In genomic region chr9:72881026-72881768, GRCm38 (mm10) we compare ENCODE assay signal across 9 mouse cellular contexts. TPM values are rescaled to one million over a fixed set of nuclear protein-coding genes. Genes with fewer than 3 reads are reported as not detected.
DNase-seq lines count a peak whose midpoint lies in the region; ATAC-seq and TF ChIP-seq lines count a peak whose summit lies in the region.
"Had no signal": no experiment of that assay in that cellular context is flagged by ENCODE, and none has a peak within 500 bp of the region (broad histone marks: within the 10 kb centered on the region; RNA-seq: fewer than 3 reads in every experiment).

No protein-coding gene starts in this region.

- TF ChIP-seq CTCF in lung, adult 2 months (IDR thresholded peaks at IDR 0.05; ENCODE audit: insufficient read depth, low read length): no peak

- H3K4me3 ChIP-seq in forebrain, embryonic 11.5 days (ENCODE audit: low read depth, low read length): no peak overlapping the region
- H3K4me3 ChIP-seq in forebrain, embryonic 16.5 days (replicated peaks; ENCODE audit: low read length): no peak overlapping the region
- H3K4me3 ChIP-seq in intestine, embryonic 16.5 days (ENCODE audit: low read length): no peak overlapping the region
- no peak overlapping the region for H3K4me3 ChIP-seq in lung, adult 2 months (replicated peaks; ENCODE audit: extremely low read depth, low read depth, low read length)
- H3K4me3 ChIP-seq: myocyte had no signal

- peak overlapping the region; percentile 32; the same call in 1 of the 2 replicates for H3K9ac ChIP-seq in forebrain, embryonic 11.5 days (ENCODE audit: low read length)
- no peak overlapping the region; the same call in 1 of the 2 replicates for H3K9ac ChIP-seq in forebrain, embryonic 16.5 days (replicated peaks; ENCODE audit: low read depth, low read length)
- no peak overlapping the region for H3K9ac ChIP-seq in intestine, embryonic 16.5 days (ENCODE audit: low read depth, low read length)

- peaks cover 21% of the 10 kb centered on the region for H3K4me1 ChIP-seq in forebrain, embryonic 11.5 days (replicated peaks; ENCODE audit: control insufficient read depth, insufficient read depth, low read length)
- H3K4me1 ChIP-seq in forebrain, embryonic 16.5 days (replicated peaks; ENCODE audit: control insufficient read depth, insufficient read depth, low read length): peaks cover 7% of the 10 kb centered on the region
- H3K4me1 ChIP-seq in intestine, embryonic 16.5 days (ENCODE audit: control insufficient read depth, insufficient read depth, low read length): peaks cover 21% of the 10 kb centered on the region
- peaks cover 7% of the 10 kb centered on the region; the same call in 1 of the 2 replicates for H3K4me1 ChIP-seq in lung, adult 2 months (ENCODE audit: control insufficient read depth, insufficient read depth, low read length)

- H3K27ac ChIP-seq in forebrain, embryonic 11.5 days (ENCODE audit: low read depth, low read length): peak overlapping the region; percentile 71
- H3K27ac ChIP-seq in forebrain, embryonic 16.5 days (ENCODE audit: low read length): no peak overlapping the region; the same call in 1 of the 2 replicates
- 0 out of 2 replicates have a peak overlapping the region, but pooled peaks have one; percentile 14 for H3K27ac ChIP-seq in intestine, embryonic 16.5 days (ENCODE audit: low read length)

- no peak for ATAC-seq in forebrain, embryonic 11.5 days (replicated peaks; ENCODE audit: low FRiP score)
- ATAC-seq in forebrain, embryonic 16.5 days: no peak
- 0 out of 2 replicates have a peak, but pooled peaks have one; percentile 41 for ATAC-seq in intestine, embryonic 16.5 days

- DNase-seq in forebrain, embryonic 11.5 days (ENCODE audit: low spot score): peak; percentile 52
- peak; percentile 37 for DNase-seq in adrenal gland, adult 8-10 months
- DNase-seq in gastrocnemius, postnatal 25 days: peak; percentile 20
- peak; percentile 13 for DNase-seq in lung, adult 2 months
- peak; percentile 64 for DNase-seq in telencephalon, adult 2 months (ENCODE audit: low read depth, low spot score)
- no peak for DNase-seq in spleen, postnatal 10 days (ENCODE audit: low spot score in 2 of 2)

- 12% methylated on average over 15 of the region's 15 CpGs for WGBS in forebrain, embryonic 11.5 days
- WGBS in forebrain, embryonic 16.5 days: 20% methylated on average over 15 of the region's 15 CpGs
- WGBS in intestine, embryonic 16.5 days: 26% methylated on average over 15 of the region's 15 CpGs
- 13% methylated on average over 15 of the region's 15 CpGs for WGBS in lung, adult 2 months

- H3K9me3 ChIP-seq in forebrain, embryonic 11.5 days (ENCODE audit: control insufficient read depth, low read length): no peaks in the 10 kb centered on the region
- no peaks in the 10 kb centered on the region for H3K9me3 ChIP-seq in forebrain, embryonic 16.5 days (ENCODE audit: control insufficient read depth, low read length)
- H3K9me3 ChIP-seq in intestine, embryonic 16.5 days (ENCODE audit: control insufficient read depth, low read length): no peaks in the 10 kb centered on the region

- no peaks in the 10 kb centered on the region for H3K27me3 ChIP-seq in forebrain, embryonic 11.5 days (ENCODE audit: control insufficient read depth, insufficient read depth, low read length)
- peaks cover 2% of the 10 kb centered on the region; the same call in 1 of the 2 replicates for H3K27me3 ChIP-seq in forebrain, embryonic 16.5 days (replicated peaks; ENCODE audit: control insufficient read depth, insufficient read depth, low read length)
- H3K27me3 ChIP-seq in intestine, embryonic 16.5 days (replicated peaks; ENCODE audit: control insufficient read depth, insufficient read depth, low read length): no peaks in the 10 kb centered on the region

- H3K36me3 ChIP-seq in forebrain, embryonic 11.5 days (ENCODE audit: control insufficient read depth, insufficient read depth, low read length): no peaks in the 10 kb centered on the region
- no peaks in the 10 kb centered on the region for H3K36me3 ChIP-seq in forebrain, embryonic 16.5 days (ENCODE audit: control insufficient read depth, insufficient read depth)
- no peaks in the 10 kb centered on the region for H3K36me3 ChIP-seq in intestine, embryonic 16.5 days (ENCODE audit: control insufficient read depth, insufficient read depth, low read length)

- no peak overlapping the region for H3K4me2 ChIP-seq in forebrain, embryonic 11.5 days (ENCODE audit: low read depth, low read length, severe bottlenecking)
- H3K4me2 ChIP-seq in forebrain, embryonic 16.5 days (ENCODE audit: low read length): no peak overlapping the region
- H3K4me2 ChIP-seq in intestine, embryonic 16.5 days (ENCODE audit: low read depth, low read length): no peak overlapping the region

- no peak for TF ChIP-seq POLR2A in lung, adult 2 months (IDR thresholded peaks at IDR 0.05; ENCODE audit: borderline replicate concordance, extremely low read depth, low read depth, low read length)

RNA-seq across cellular contexts. Expression of gene Pygo1, which starts 44.2 kb away (rescaled TPM):
- 13.0 and 13.2 TPM in 2 replicates for polyA plus RNA-seq in forebrain, embryonic 11.5 days (2014; fragmentation: Nextera tagmentation; extraction: Ambion mirVana)
- 14.3 and 15.1 TPM in 2 replicates for polyA plus RNA-seq in forebrain, embryonic 16.5 days (2015; fragmentation: Nextera tagmentation; extraction: Ambion mirVana)
- total RNA-seq in adrenal gland, adult 8-10 months (2022): 1 to 10 TPM; 4.8 to 8.4 (median 6.1) TPM
- total RNA-seq in gastrocnemius, postnatal 25 days (2021): 1 to 10 TPM; 6.9 to 8.3 TPM
- polyA plus RNA-seq in intestine, embryonic 16.5 days (2015; fragmentation: Nextera tagmentation; extraction: Ambion mirVana): 1.5 and 1.7 TPM in 2 replicates
- 1.4 and 2.0 TPM in 2 replicates for polyA plus RNA-seq in lung, adult 2 months (2012; rRNA removed)

Comparison
In these comparisons a context has a peak if more than half of its experiments do, and no peak if none do; other contexts are left out.
1. DNase-seq: peak in forebrain, embryonic 11.5 days (single experiment), adrenal gland, adult 8-10 months (single experiment), gastrocnemius, postnatal 25 days (single experiment), lung, adult 2 months (single experiment) and telencephalon, adult 2 months (single experiment); none in spleen, postnatal 10 days (0 of 2).